Mouse (Mus musculus) liver, embryonic 15.5 days (tissue): ENCODE results near the gene Nploc4. TPM values are rescaled to one million over a fixed set of nuclear protein-coding genes. Genes with fewer than 3 reads are reported as not detected.

ENCODE experiments used
- ATAC-seq: fragments of 200-750 bp; cut with Nextera tagmentation; 2 replicates; pipeline ENCODE4 v1.8.0; 2017; ENCODE audit warnings: moderate number of reproducible peaks, mild to moderate bottlenecking, moderate library complexity; ENCODE audit not compliant: insufficient read depth
- H3K27ac ChIP-seq: fragments of 300-500 bp; sonication (generic); replicated peaks from 2 replicates; pipeline ENCODE4 v1.5.1; 2015; ENCODE audit warnings: mild to moderate bottlenecking, inconsistent platforms
- H3K27me3 ChIP-seq: fragments of 300-500 bp; sonication (generic); 2 replicates; pipeline ENCODE4 v1.6.1; 2015; ENCODE audit warnings: mild to moderate bottlenecking, inconsistent platforms
- H3K36me3 ChIP-seq: fragments of 300-500 bp; sonication (generic); replicated peaks from 2 replicates; pipeline ENCODE4 v1.6.1; 2015; ENCODE audit warnings: moderate library complexity, mild to moderate bottlenecking, inconsistent platforms
- H3K4me1 ChIP-seq: fragments of 300-500 bp; sonication (generic); replicated peaks from 2 replicates; pipeline ENCODE4 v1.6.1; 2015; ENCODE audit warnings: inconsistent platforms
- H3K4me2 ChIP-seq: fragments of 300-500 bp; sonication (generic); 2 replicates; pipeline ENCODE4 v1.6.1; 2015; ENCODE audit warnings: moderate library complexity, mild to moderate bottlenecking, inconsistent platforms
- H3K4me3 ChIP-seq: fragments of 300-500 bp; sonication (generic); replicated peaks from 2 replicates; pipeline ENCODE4 v1.5.1; 2015; ENCODE audit warnings: mild to moderate bottlenecking, inconsistent platforms
- H3K9ac ChIP-seq: fragments of 300-500 bp; sonication (generic); 2 replicates; pipeline ENCODE4 v1.6.1; 2015; ENCODE audit warnings: moderate library complexity, mild to moderate bottlenecking, inconsistent platforms
- H3K9me3 ChIP-seq: fragments of 300-500 bp; sonication (generic); replicated peaks from 2 replicates; pipeline ENCODE4 v1.6.1; 2016; ENCODE audit warnings: inconsistent platforms
- WGBS: fragments of 180-500 bp; shearing (Covaris S2); methylation state at CpG from one replicate; pipeline ENCODE4 v1.1.7; 2015; ENCODE audit warnings: mixed read lengths; ENCODE audit not compliant: insufficient replicate concordance; 5-methylcytosine and 5-hydroxymethylcytosine counted together
- polyA plus RNA-seq: library from polyadenylated mRNA; unstranded; fragments of >200 nt; fragmentation: Nextera tagmentation; extraction: Ambion mirVana; gene quantifications from 2 replicates; pipeline ENCODE4 v1.2.1, GENCODE M21; 2015

Gene Nploc4
- 20.6 and 24.3 TPM in 2 replicates for polyA plus RNA-seq

DNA sequence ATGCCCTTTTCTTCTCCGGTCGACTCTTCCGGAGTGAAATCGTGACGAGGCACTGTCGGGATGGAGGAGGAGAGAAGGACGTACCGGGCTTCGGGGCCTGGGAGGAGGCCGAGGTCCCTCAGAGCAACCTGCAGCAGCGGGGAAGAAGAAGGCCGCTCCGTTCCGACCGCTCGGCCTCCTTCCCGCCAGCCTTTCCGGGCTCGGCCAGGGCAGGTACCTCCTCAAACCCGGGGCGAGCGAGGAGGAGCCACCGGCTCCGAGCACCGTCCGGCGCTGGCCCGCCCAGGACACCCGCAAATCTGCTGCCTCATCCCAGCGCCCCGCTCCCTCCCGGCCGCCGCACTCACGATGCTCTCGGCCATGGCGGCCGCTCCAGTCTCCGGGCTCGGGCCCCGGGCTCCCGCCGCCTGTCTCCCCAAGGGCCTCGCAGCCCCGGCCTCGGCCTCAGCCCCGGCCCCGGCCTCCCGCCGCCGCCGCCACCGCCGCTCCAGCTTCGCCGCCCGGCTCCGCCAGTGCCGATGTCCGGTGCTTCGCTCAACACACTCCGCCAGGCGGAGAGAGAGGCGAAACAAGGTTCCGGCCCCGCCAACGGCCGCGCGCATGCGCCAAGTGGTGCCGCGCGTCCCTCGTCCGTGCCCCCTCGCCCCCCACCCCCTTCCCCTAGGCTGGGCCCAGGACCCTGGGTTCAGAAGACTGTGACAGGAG lies at the start of gene Nploc4:
Gene Nploc4 (minus strand): TSS at position 557 of the 705 bp plus-strand sequence.
- under 1% methylated on average over 77 of the region's 77 CpGs for WGBS
- peaks cover 35% of the 10 kb centered on the region for H3K36me3 ChIP-seq
- peaks cover 15% of the 10 kb centered on the region for H3K4me1 ChIP-seq
- H3K4me2 ChIP-seq = peak within 1 kb of the TSS; percentile 76
- no peaks in the 10 kb centered on the region for H3K9me3 ChIP-seq
- H3K27me3 ChIP-seq = no peaks in the 10 kb centered on the region
- peak; percentile 93 for ATAC-seq
- H3K9ac ChIP-seq = peak within 1 kb of the TSS; percentile 95
- H3K4me3 ChIP-seq = peak within 1 kb of the TSS; percentile 81
- H3K27ac ChIP-seq = peak within 1 kb of the TSS; percentile 95

DNA sequence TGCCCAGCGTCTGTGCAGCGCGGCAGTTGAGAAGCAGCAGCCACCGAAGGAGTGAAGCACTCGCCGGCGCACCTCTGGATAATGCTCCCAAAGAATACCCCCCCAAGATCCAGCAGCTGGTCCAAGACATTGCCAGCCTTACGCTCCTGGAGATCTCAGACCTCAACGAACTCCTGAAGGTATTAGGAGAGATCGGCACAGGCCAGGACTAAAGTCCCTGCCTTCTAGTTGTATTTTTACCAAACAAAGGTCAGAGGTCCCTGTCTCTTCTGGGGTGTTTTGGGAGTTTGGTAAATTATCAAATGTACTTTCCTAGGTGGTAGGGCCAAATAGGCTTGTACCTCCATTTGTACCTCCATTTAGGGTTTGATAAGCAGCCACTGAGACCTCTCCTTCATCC lies 47.7 kb upstream of the Nploc4 start:
- H3K9me3 ChIP-seq = no peaks in the 10 kb centered on the region
- peak overlapping the region; percentile 93 for H3K4me2 ChIP-seq
- WGBS = 7% methylated on average over 10 of the region's 10 CpGs
- H3K9ac ChIP-seq = peak overlapping the region; percentile 75
- no peaks in the 10 kb centered on the region for H3K27me3 ChIP-seq
- peaks cover 61% of the 10 kb centered on the region for H3K4me1 ChIP-seq
- peak overlapping the region; percentile 76 for H3K4me3 ChIP-seq
- H3K27ac ChIP-seq = peak overlapping the region; percentile 63
- ATAC-seq = no peak
- peaks cover 78% of the 10 kb centered on the region for H3K36me3 ChIP-seq

DNA sequence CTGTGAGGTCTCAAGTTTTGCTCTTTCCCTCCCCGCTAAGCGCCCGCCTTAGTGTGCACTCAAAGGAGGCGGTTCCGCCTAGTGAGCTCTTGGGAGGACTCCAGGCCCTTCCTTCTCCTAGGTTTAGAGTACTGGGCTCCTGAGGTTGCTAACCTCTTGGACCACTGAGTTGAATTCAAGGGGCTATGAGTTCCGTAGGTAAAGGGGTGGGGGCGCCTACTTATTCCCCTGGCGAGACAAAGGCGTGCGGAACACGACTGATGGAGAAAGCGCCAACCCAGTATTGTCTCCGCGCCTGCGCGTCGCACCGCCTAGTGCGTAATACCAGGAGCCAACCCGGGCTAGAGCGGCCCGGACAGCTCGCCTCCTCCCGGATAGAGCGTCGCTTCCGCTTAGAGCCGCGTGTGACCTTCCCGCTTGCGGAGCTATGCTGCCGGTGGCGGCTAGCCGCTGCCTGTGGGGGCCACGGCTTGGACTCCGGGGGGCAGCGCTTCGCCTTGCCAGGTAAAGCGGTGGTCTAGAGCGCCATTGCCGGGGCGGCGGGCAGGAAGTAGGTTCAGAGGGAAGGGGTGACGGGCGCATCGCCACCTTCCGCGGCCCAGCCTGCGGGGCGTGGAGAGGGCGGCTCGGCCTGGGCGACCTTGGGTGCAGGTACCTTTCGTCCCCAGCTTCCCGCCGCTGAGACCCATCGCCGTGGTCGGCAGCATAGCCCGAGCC lies 46.9 kb upstream of the Nploc4 start, which contains the start of gene Mrpl12:
Gene Mrpl12 (plus strand): TSS at position 349 of the 717 bp plus-strand sequence.
- ATAC-seq = peak; percentile 87
- Histone ChIP-seq H3K9me3 (no peaks in the 10 kb centered on the region), H3K4me3 (peak within 1 kb of the TSS; percentile 76), H3K27ac (peak within 1 kb of the TSS; percentile 63), H3K4me1 (peaks cover 52% of the 10 kb centered on the region), H3K36me3 (peaks cover 83% of the 10 kb centered on the region), H3K4me2 (peak within 1 kb of the TSS; percentile 93), H3K9ac (peak within 1 kb of the TSS; percentile 75), H3K27me3 (no peaks in the 10 kb centered on the region)
- WGBS = 1% methylated on average over 60 of the region's 60 CpGs

- peak overlapping the region; percentile 93 for H3K4me2 ChIP-seq
- no peaks in the 10 kb centered on the region for H3K9me3 ChIP-seq
- no peaks in the 10 kb centered on the region for H3K27me3 ChIP-seq
- ATAC-seq = no peak
- H3K27ac ChIP-seq = peak overlapping the region; percentile 63
- WGBS = 84% methylated on average over 7 of the region's 7 CpGs
- peak overlapping the region; percentile 76; the same call in 1 of the 2 replicates for H3K4me3 ChIP-seq
- H3K9ac ChIP-seq = peak overlapping the region; percentile 75; the same call in 1 of the 2 replicates
- peaks cover 84% of the 10 kb centered on the region for H3K36me3 ChIP-seq
- peaks cover 43% of the 10 kb centered on the region for H3K4me1 ChIP-seq
Measured at GRCm38 (mm10) chr11:120483448-120483934, 46.0 kb upstream of the Nploc4 start.

DNA sequence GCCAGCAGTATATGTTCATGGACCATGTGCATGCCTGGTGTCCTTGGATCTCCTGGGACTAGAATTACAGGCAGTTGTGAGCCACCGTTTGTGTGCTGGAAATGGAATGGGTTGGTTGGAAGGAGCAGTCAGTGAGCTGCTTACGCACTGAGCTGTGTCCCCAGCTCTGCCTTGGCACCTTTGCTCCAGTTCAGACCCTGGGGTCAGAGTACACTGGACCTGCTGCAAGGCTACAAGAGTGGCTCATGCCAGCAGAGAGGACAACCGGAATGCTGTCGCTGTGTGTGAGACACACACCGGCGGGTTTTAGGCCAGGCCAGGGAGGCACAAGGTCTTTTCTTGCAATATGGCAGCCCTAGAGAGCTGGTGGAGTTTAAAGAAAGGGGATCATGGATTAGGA lies 34.5 kb upstream of the Nploc4 start:
- no peak for ATAC-seq
- Histone ChIP-seq H3K36me3 (peaks cover 83% of the 10 kb centered on the region), H3K9ac (no peak overlapping the region), H3K9me3 (no peaks in the 10 kb centered on the region), H3K4me1 (peaks cover 17% of the 10 kb centered on the region), H3K27me3 (no peaks in the 10 kb centered on the region), H3K4me3 (no peak overlapping the region), H3K4me2 (no peak overlapping the region), H3K27ac (no peak overlapping the region)
- 91% methylated on average over 6 of the region's 6 CpGs for WGBS

GRCm38 (mm10) chr11:120467736-120468092 lies 30.2 kb upstream of the Nploc4 start:
- Histone ChIP-seq H3K4me3 (peak overlapping the region; percentile 95), H3K27me3 (no peaks in the 10 kb centered on the region), H3K27ac (peak overlapping the region; percentile 81), H3K9me3 (no peaks in the 10 kb centered on the region), H3K36me3 (peaks cover 73% of the 10 kb centered on the region), H3K9ac (peak overlapping the region; percentile 88), H3K4me2 (peak overlapping the region; percentile 85), H3K4me1 (peaks cover 35% of the 10 kb centered on the region)
- peak; percentile 71 for ATAC-seq
- WGBS = under 1% methylated on average over 33 of the region's 33 CpGs

DNA sequence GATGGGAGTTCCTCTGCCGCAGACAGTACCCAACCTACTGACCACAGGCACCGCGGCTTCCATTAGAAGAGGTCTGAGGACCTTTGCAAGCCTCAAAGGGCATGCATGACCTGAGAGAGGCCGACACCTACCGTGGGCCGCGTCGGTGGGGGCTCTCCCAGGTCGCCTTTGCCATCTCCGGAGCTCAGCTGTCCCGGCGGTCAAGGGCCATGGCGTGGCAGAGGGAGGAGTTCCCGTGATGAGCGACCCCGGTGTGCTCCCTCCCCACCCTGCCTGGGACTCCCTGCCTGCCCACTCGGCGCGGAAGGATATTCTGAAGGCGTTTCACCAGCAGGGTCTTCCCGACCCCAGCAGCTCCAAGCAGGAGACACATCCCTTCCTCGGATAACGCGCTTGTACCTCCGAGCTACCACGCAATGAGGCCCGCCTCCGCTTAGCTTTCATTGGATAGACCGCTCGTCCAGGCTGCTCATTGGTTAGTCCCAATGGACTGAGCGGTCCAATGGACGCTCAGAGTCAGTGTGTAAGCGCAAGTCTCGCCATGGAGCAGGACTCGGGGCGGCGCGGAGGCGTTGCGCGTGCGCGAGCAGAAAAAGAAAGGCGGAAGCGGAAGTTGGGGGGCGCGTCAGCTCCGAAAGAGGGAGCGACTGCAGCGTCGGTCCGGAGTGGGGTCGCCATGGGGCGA lies 29.7 kb upstream of the Nploc4 start, which contains the start of gene Arl16:
Gene Arl16 (minus strand): TSS at position 557 of the 685 bp plus-strand sequence.
- peaks cover 73% of the 10 kb centered on the region for H3K36me3 ChIP-seq
- under 1% methylated on average over 54 of the region's 54 CpGs for WGBS

DNA sequence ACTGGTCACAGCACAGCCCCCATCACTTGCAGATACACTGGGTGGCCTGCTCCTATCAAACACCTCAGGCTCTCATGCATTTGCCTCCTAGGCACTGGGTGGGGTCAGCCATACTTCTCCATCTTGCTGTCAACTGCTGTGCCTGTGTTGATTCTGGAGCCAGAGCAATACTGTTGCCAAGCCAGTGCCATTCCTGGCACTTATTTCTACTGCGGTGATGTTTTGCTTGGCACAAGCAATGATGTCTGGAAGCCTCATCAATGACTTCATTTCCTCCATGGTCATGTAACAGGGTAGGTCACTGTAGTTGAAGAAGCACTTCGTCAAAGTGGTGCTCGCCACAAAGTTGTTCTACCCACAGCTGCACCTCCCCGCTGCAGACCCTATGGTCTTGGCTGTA lies 28.0 kb upstream of the Nploc4 start:
- Histone ChIP-seq H3K9me3 (no peaks in the 10 kb centered on the region), H3K9ac (no peak overlapping the region), H3K27ac (no peak overlapping the region), H3K36me3 (peaks cover 73% of the 10 kb centered on the region), H3K27me3 (no peaks in the 10 kb centered on the region), H3K4me2 (no peak overlapping the region), H3K4me1 (peaks cover 35% of the 10 kb centered on the region), H3K4me3 (no peak overlapping the region)
- WGBS = 75% methylated on average over 4 of the region's 4 CpGs
- no peak for ATAC-seq

More for the DNA sequence above, 29.7 kb upstream of the Nploc4 start, which contains the start of gene Arl16:
- Histone ChIP-seq H3K4me1 (peaks cover 35% of the 10 kb centered on the region), H3K9me3 (no peaks in the 10 kb centered on the region), H3K9ac (peak within 1 kb of the TSS; percentile 88), H3K4me3 (peak within 1 kb of the TSS; percentile 95), H3K27ac (peak within 1 kb of the TSS; percentile 81), H3K4me2 (peak within 1 kb of the TSS; percentile 92), H3K27me3 (no peaks in the 10 kb centered on the region)
- ATAC-seq = peak; percentile 100

GRCm38 (mm10) chr11:120464365-120464764 lies 26.9 kb upstream of the Nploc4 start:
- no peak overlapping the region for H3K9ac ChIP-seq
- 76% methylated on average over 5 of the region's 5 CpGs for WGBS

DNA sequence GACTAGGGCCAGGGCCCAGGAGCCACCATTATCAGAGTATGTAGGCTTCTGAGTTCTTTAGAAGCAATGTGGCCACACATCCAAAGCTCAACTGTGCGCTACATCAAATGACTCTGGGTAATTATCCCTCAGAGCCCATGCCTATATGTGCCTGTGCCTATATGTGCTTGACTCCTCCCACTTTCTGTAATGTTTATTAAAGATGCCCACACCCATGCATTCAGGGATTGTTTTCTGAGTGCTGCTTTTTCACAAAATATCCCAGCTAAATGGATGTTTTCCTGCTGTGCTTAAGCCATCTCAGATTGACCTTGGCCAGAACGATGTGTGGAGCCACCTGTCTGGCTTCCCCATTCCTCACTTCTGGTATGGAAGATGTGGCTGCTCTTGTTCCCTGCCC lies 26.0 kb upstream of the Nploc4 start:
- 77% methylated on average over 2 of the region's 2 CpGs for WGBS

More at GRCm38 (mm10) chr11:120464365-120464764, 26.9 kb upstream of the Nploc4 start:
- H3K9me3 ChIP-seq = no peaks in the 10 kb centered on the region
- H3K27me3 ChIP-seq = no peaks in the 10 kb centered on the region
- no peak overlapping the region for H3K27ac ChIP-seq
- H3K4me2 ChIP-seq = no peak overlapping the region
- no peak overlapping the region for H3K4me3 ChIP-seq
- no peak for ATAC-seq
- peaks cover 40% of the 10 kb centered on the region for H3K4me1 ChIP-seq
- peaks cover 70% of the 10 kb centered on the region for H3K36me3 ChIP-seq

More for the DNA sequence above, 26.0 kb upstream of the Nploc4 start:
- Histone ChIP-seq H3K27ac (no peak overlapping the region), H3K27me3 (no peaks in the 10 kb centered on the region), H3K9me3 (no peaks in the 10 kb centered on the region), H3K36me3 (peaks cover 65% of the 10 kb centered on the region), H3K9ac (no peak overlapping the region), H3K4me2 (no peak overlapping the region), H3K4me3 (no peak overlapping the region), H3K4me1 (peaks cover 41% of the 10 kb centered on the region)
- ATAC-seq = no peak
